Mouse (Mus musculus) embryonic stem cell, embryonic (primary cell): ENCODE measurements at regions not wholly inside any gene's neighbourhood (a gene's known extent, or its start where the extent isn't known, plus 50 kb on each side); places are given as distances from the start of the nearest gene placed in this dataset.
"Not testable (repeated sequence)": the region's sequence is repeated elsewhere in the genome, so short reads cannot be mapped to it uniquely, and the experiment has no call there.

Experiments used
- CTCF ChIA-PET, 4 experiments: fragments of 300-600 bp in 2 of 4; fragments of 350-600 bp in 2 of 4; sonication (Branson Sonifier 250); formaldehyde crosslinking; loops; one replicate each; lab custom pipeline; 2022; ENCODE audit warnings: inconsistent platforms in 2 of 4; lab: Charles Lee
- POLR2A ChIA-PET, 4 experiments: fragments of 300-600 bp in 2 of 4; fragments of 350-600 bp in 2 of 4; sonication (Branson Sonifier 250); formaldehyde crosslinking; loops; one replicate each; lab custom pipeline; 2022; ENCODE audit warnings: antibody characterized with exemption in 4 of 4, inconsistent platforms in 1 of 4; lab: Charles Lee

GRCm38 (mm10) chr7:87096500-87096899 lies 100.6 kb downstream of the Vmn2r79 start:
- CTCF ChIA-PET, result no interaction called here
- POLR2A ChIA-PET, result no interaction called here

- POLR2A ChIA-PET, result not testable (repeated sequence)
- CTCF ChIA-PET, result interaction anchor here in 1 of 4 experiments (0.6 kb wide), 1 partner anchor 420 kb away, joined by 4 read pairs; no protein-coding TSS in a partner anchor
Observed at GRCm38 (mm10) chr7:87099611-87100010, 103.7 kb downstream of the Vmn2r79 start.

GRCm38 (mm10) chr7:87100377-87100776 lies 104.5 kb downstream of the Vmn2r79 start:
- POLR2A ChIA-PET, CTCF ChIA-PET: not testable (repeated sequence)

GRCm38 (mm10) chr7:87101281-87101680 lies 105.4 kb downstream of the Vmn2r79 start:
- POLR2A ChIA-PET, CTCF ChIA-PET: not testable (repeated sequence)

GRCm38 (mm10) chr7:87110312-87110984 lies 114.5 kb downstream of the Vmn2r79 start:
- ChIA-PET CTCF (interaction anchor here in 1 of 4 experiments (1.2 kb wide), 1 partner anchor 166 kb away, joined by 3 read pairs; no protein-coding TSS in a partner anchor), POLR2A (no interaction called here)

- ChIA-PET POLR2A (no interaction called here), CTCF (interaction anchor here in 1 of 4 experiments (1.2 kb wide), 1 partner anchor 166 kb away, joined by 3 read pairs; no protein-coding TSS in a partner anchor)
Observed at GRCm38 (mm10) chr7:87110985-87111372, 115.1 kb downstream of the Vmn2r79 start.

- POLR2A ChIA-PET, result no interaction called here
- CTCF ChIA-PET, result interaction anchor here in 1 of 4 experiments (1.0 kb wide), 1 partner anchor 453 kb away, joined by 3 read pairs; no protein-coding TSS in a partner anchor
Observed at GRCm38 (mm10) chr7:87113654-87114053, 117.7 kb downstream of the Vmn2r79 start.

- ChIA-PET POLR2A (no interaction called here), CTCF (no interaction called here)
Observed at GRCm38 (mm10) chr7:87122516-87122915, 123.4 kb upstream of the Nox4 start.

- POLR2A ChIA-PET, result no interaction called here
- CTCF ChIA-PET, result no interaction called here
Observed at GRCm38 (mm10) chr7:87145896-87146295, 100.0 kb upstream of the Nox4 start.

- ChIA-PET CTCF (no interaction called here), POLR2A (no interaction called here)
Observed at GRCm38 (mm10) chr7:87147703-87148102, 98.2 kb upstream of the Nox4 start.

- ChIA-PET CTCF (no interaction called here), POLR2A (no interaction called here)
Observed at GRCm38 (mm10) chr7:87148681-87149080, 97.2 kb upstream of the Nox4 start.

- ChIA-PET POLR2A (no interaction called here), CTCF (interaction anchor here in 1 of 4 experiments (0.7 kb wide), 1 partner anchor 1217 kb away, joined by 3 read pairs; no protein-coding TSS in a partner anchor)
Observed at GRCm38 (mm10) chr7:87150991-87151390, 94.9 kb upstream of the Nox4 start.

- CTCF ChIA-PET, result no interaction called here
- POLR2A ChIA-PET, result no interaction called here
Observed at GRCm38 (mm10) chr7:87186443-87187153, 59.3 kb upstream of the Nox4 start.

- POLR2A ChIA-PET, result no interaction called here
- CTCF ChIA-PET, result no interaction called here
Observed at GRCm38 (mm10) chr7:87195647-87196046, 50.2 kb upstream of the Nox4 start.
